Mouse (Mus musculus) myocyte (in vitro differentiated cells): ENCODE results near the gene Foxa3. TPM values are rescaled to one million over a fixed set of nuclear protein-coding genes. Genes with fewer than 3 reads are reported as not detected.

ENCODE experiments used
- H3K27me3 ChIP-seq: one replicate; pipeline ENCODE4 v1.6.1; 2011; ENCODE audit not compliant: control insufficient read depth, insufficient read depth, insufficient read length
- H3K36me3 ChIP-seq: one replicate; pipeline ENCODE4 v1.6.1; 2011; ENCODE audit not compliant: control insufficient read depth, insufficient read depth
- H3K4me2 ChIP-seq: one replicate; pipeline ENCODE4 v1.6.1; 2011; ENCODE audit warnings: low read depth, control low read depth
- H3K4me3 ChIP-seq: one replicate; pipeline ENCODE4 v1.5.1; 2011; ENCODE audit warnings: mild to moderate bottlenecking, control low read depth, moderate library complexity
- H3K79me2 ChIP-seq: one replicate; pipeline ENCODE4 v1.6.1; 2011; ENCODE audit not compliant: control insufficient read depth, insufficient read depth
- H3ac ChIP-seq: one replicate; pipeline ENCODE4 v1.6.1; 2011; ENCODE audit not compliant: control insufficient read depth, insufficient read length
- CEBPB ChIP-seq: IDR thresholded peaks from 2 replicates; pipeline ENCODE4 v1.6.1; 2011; ENCODE audit warnings: mild to moderate bottlenecking, moderate library complexity; ENCODE audit not compliant: poor library complexity, insufficient read depth, severe bottlenecking
- E2F4 ChIP-seq: IDR thresholded peaks from one replicate; pipeline ENCODE4 v1.6.1; 2011; ENCODE audit warnings: mild to moderate bottlenecking, control low read depth, moderate library complexity; ENCODE audit not compliant: insufficient read depth
- MAX ChIP-seq: IDR thresholded peaks from one replicate; pipeline ENCODE4 v1.6.1; 2011; ENCODE audit warnings: low read depth, mild to moderate bottlenecking, control low read depth
- MYOD1 ChIP-seq, 3 experiments: IDR thresholded peaks; one replicate each; pipeline ENCODE4 v1.6.1; 2011; ENCODE audit warnings: control low read depth in 2 of 3, low read depth in 2 of 3, mild to moderate bottlenecking in 2 of 3, moderate library complexity in 1 of 3; ENCODE audit not compliant: insufficient read length in 2 of 3, control insufficient read depth in 1 of 3
- MYOG ChIP-seq, 3 experiments: IDR thresholded peaks; one replicate each; pipeline ENCODE4 v1.6.1; 2011; ENCODE audit warnings: control low read depth in 2 of 3, low read depth in 2 of 3, mild to moderate bottlenecking in 2 of 3; ENCODE audit not compliant: insufficient read length in 2 of 3, control insufficient read depth in 1 of 3, insufficient read depth in 1 of 3
- POLR2A ChIP-seq: IDR thresholded peaks from one replicate; pipeline ENCODE4 v1.6.1; 2011; ENCODE audit warnings: low read depth, mild to moderate bottlenecking, control low read depth, moderate library complexity; ENCODE audit not compliant: insufficient read length
- POLR2AphosphoS2 ChIP-seq: IDR thresholded peaks from one replicate; pipeline ENCODE4 v1.6.1; 2011; ENCODE audit warnings: low read depth, control low read depth; ENCODE audit not compliant: insufficient read length
- REST ChIP-seq: IDR thresholded peaks from one replicate; pipeline ENCODE4 v1.6.1; 2011; ENCODE audit warnings: mild to moderate bottlenecking, control low read depth, moderate library complexity; ENCODE audit not compliant: insufficient read depth, insufficient read length
- SRF ChIP-seq: IDR thresholded peaks from one replicate; pipeline ENCODE4 v1.6.1; 2011; ENCODE audit warnings: low read depth; ENCODE audit not compliant: control insufficient read depth, insufficient read length
- TCF12 ChIP-seq: IDR thresholded peaks from one replicate; pipeline ENCODE4 v1.6.1; 2011; ENCODE audit warnings: mild to moderate bottlenecking, control low read depth; ENCODE audit not compliant: poor library complexity, insufficient read depth, severe bottlenecking
- TCF3 ChIP-seq: IDR thresholded peaks from one replicate; pipeline ENCODE4 v1.6.1; 2011; ENCODE audit warnings: low read depth, control low read depth; ENCODE audit not compliant: insufficient read length
- USF1 ChIP-seq: IDR thresholded peaks from one replicate; pipeline ENCODE4 v1.6.1; 2011; ENCODE audit warnings: low read depth, mild to moderate bottlenecking, control low read depth, moderate library complexity
- polyA plus RNA-seq: library from polyadenylated mRNA; unstranded; fragments of >200 nt; fragmentation: generic; extraction: Trizol; gene quantifications from one replicate; pipeline ENCODE4 v1.2.1, GENCODE M21; 2012; ENCODE audit warnings: missing spikeins

Foxa3 gene
- polyA plus RNA-seq, 1 experiment: 0.12 TPM

- no peaks in the 10 kb centered on the region for H3K36me3 ChIP-seq
- peak overlapping the region; percentile 91 for H3K4me2 ChIP-seq
- no peak overlapping the region for H3ac ChIP-seq
- H3K27me3 ChIP-seq: no peaks in the 10 kb centered on the region
- peak overlapping the region; percentile 37 for H3K4me3 ChIP-seq
- peak; percentile 60 for TF ChIP-seq POLR2A
- TF ChIP-seq E2F4: no peak
- no peak for TF ChIP-seq TCF3
- no peak for TF ChIP-seq SRF
- no peak for TF ChIP-seq REST
- TF ChIP-seq MYOD1 (IDR thresholded peaks at IDR 0.05; ENCODE audit: control insufficient read depth in 1 of 3, insufficient read length in 2 of 3, low read depth in 2 of 3): no peak
- TF ChIP-seq USF1: no peak
- no peak for TF ChIP-seq TCF12
- H3K79me2 ChIP-seq: peaks cover 17% of the 10 kb centered on the region
Observed at GRCm38 (mm10) chr7:19002848-19003498, 20.4 kb downstream of the Foxa3 start.

GRCm38 (mm10) chr7:19002115-19002514, 21.2 kb downstream of the Foxa3 start:
- Histone ChIP-seq H3K36me3 (no peaks in the 10 kb centered on the region), H3K27me3 (no peaks in the 10 kb centered on the region), H3K79me2 (peaks cover 17% of the 10 kb centered on the region), H3ac (no peak overlapping the region), H3K4me3 (peak overlapping the region; percentile 37), H3K4me2 (peak overlapping the region; percentile 78)
- no peak for TF ChIP-seq E2F4
- TF ChIP-seq TCF12: no peak
- TF ChIP-seq TCF3: no peak

- Histone ChIP-seq H3K4me2 (no peak overlapping the region), H3ac (no peak overlapping the region), H3K79me2 (peaks cover 17% of the 10 kb centered on the region), H3K27me3 (no peaks in the 10 kb centered on the region), H3K36me3 (no peaks in the 10 kb centered on the region), H3K4me3 (peak overlapping the region; percentile 37)
- TF ChIP-seq POLR2AphosphoS2 (no peak), TCF3 (no peak), MYOG (IDR thresholded peaks at IDR 0.05; ENCODE audit: control insufficient read depth in 1 of 3, insufficient read depth in 1 of 3, insufficient read length in 2 of 3, low read depth in 2 of 3) (no peak), TCF12 (no peak), USF1 (no peak), POLR2A (no peak), CEBPB (no peak)
Observed at GRCm38 (mm10) chr7:19001807-19002085, 21.6 kb downstream of the Foxa3 start.

- Histone ChIP-seq H3K36me3 (no peaks in the 10 kb centered on the region), H3K79me2 (peaks cover 17% of the 10 kb centered on the region), H3K27me3 (no peaks in the 10 kb centered on the region), H3K4me3 (no peak overlapping the region), H3K4me2 (no peak overlapping the region), H3ac (no peak overlapping the region)
- TF ChIP-seq TCF12: no peak
- TF ChIP-seq REST: no peak
- no peak for TF ChIP-seq SRF
- no peak for TF ChIP-seq POLR2A
- no peak for TF ChIP-seq E2F4
- no peak for TF ChIP-seq USF1
- TF ChIP-seq MYOD1 (IDR thresholded peaks at IDR 0.05; ENCODE audit: control insufficient read depth in 1 of 3, insufficient read length in 2 of 3, low read depth in 2 of 3): no peak
- TF ChIP-seq TCF3: no peak
- no peak for TF ChIP-seq MAX
- no peak for TF ChIP-seq MYOG (IDR thresholded peaks at IDR 0.05; ENCODE audit: control insufficient read depth in 1 of 3, insufficient read depth in 1 of 3, insufficient read length in 2 of 3, low read depth in 2 of 3)
- no peak for TF ChIP-seq POLR2AphosphoS2
- no peak for TF ChIP-seq CEBPB
Observed at GRCm38 (mm10) chr7:19001066-19001806, 22.1 kb downstream of the Foxa3 start.

GRCm38 (mm10) chr7:19000421-19000820, 22.9 kb downstream of the Foxa3 start:
- no peak overlapping the region for H3K4me2 ChIP-seq
- H3K79me2 ChIP-seq: peaks cover 9% of the 10 kb centered on the region
- H3ac ChIP-seq: no peak overlapping the region
- H3K36me3 ChIP-seq: no peaks in the 10 kb centered on the region
- H3K27me3 ChIP-seq: no peaks in the 10 kb centered on the region
- TF ChIP-seq USF1 (no peak), POLR2A (no peak), MAX (no peak), TCF3 (no peak), MYOD1 (IDR thresholded peaks at IDR 0.05; ENCODE audit: control insufficient read depth in 1 of 3, insufficient read length in 2 of 3, low read depth in 2 of 3) (no peak), MYOG (IDR thresholded peaks at IDR 0.05; ENCODE audit: control insufficient read depth in 1 of 3, insufficient read depth in 1 of 3, insufficient read length in 2 of 3, low read depth in 2 of 3) (no peak), SRF (no peak), E2F4 (no peak), POLR2AphosphoS2 (no peak), TCF12 (no peak), CEBPB (no peak)
- H3K4me3 ChIP-seq: no peak overlapping the region
